Mouse (Mus musculus) liver, embryonic 14.5 days (tissue): ENCODE results near the gene Plg.

ENCODE experiments used
- CTCF ChIP-seq: IDR thresholded peaks from 2 replicates; pipeline ENCODE4 v1.5.1; 2016; ENCODE audit warnings: antibody characterized with exemption, low read depth, control low read depth
- EP300 ChIP-seq: IDR thresholded peaks from 2 replicates; pipeline ENCODE4 v1.6.1; 2016; ENCODE audit warnings: antibody characterized with exemption, low read depth

DNA sequence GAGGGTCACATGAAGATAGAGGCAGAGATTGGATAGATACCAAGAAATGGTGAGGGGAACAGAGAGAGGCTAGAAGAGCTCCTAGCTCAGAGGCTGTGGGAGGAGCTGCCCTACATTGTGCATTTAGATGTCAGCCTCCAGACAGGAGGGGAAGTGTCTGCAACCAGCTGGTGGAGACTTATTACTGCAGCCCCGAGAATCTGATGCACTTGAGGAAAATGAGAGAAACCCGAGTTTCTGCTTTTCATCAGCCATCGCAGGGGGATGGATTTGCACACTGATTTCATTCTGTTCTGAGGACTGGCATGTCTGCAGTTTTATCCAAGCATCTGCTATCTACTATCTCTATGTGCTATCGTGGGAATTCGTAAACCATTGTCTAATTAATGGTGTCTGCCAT lies 53.3 kb downstream of the Plg start:
- no peak for TF ChIP-seq CTCF
- TF ChIP-seq EP300 = no peak
